In the genomic region with DNA sequence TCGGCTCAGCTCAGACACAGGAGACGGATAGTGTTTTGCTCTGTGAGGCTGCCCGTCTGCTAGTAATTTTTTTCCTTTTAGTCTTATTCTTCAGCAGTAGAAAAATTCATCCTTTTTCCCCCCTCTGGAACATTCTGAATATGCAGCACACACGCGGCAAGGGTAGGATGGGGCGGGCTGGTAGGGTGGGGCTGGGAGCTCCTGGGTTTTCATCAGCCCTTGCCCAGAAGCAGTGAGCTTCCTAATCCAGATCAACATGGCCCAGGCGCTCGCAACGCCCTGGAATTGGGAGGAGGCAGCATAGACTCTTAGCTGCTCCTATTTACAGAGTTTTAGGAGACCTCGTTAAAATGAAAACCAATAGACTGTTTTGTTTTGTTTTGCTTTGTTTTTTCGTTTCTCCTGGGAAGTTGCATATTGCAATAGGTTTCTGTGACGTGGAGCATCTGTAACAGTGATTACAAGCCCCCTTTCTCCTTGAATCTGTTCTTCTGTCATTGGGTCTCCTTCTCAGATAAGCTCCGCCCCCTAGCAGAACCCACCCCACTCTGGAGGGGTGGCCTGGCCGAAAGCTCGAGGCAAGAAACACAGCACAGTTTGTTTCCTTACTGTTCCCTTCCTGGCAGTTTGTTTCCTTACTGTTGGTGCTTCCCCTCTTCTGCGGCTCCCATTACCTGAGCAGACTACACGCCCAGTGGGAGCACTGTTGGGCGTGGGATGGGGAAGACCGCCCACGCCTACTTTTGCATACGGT, we compare ENCODE assay signal across 9 mouse cellular contexts. TPM values are rescaled to one million over a fixed set of nuclear protein-coding genes. Genes with fewer than 3 reads are reported as not detected.
DNase-seq lines count a peak whose midpoint lies in the region; ATAC-seq and TF ChIP-seq lines count a peak whose summit lies in the region.
"Had no signal": no experiment of that assay in that cellular context is flagged by ENCODE, and none has a peak within 500 bp of the region (broad histone marks: within the 10 kb centered on the region; RNA-seq: fewer than 3 reads in every experiment).

No protein-coding gene starts in this region.

- peak; percentile 78 for DNase-seq in kidney, postnatal 0 days (ENCODE audit: low spot score)
- DNase-seq in kidney, adult 9 months, result no peak
- no peak for DNase-seq in adrenal gland, postnatal 25 days
- DNase-seq: heart, postnatal 14 days had no signal

- TF ChIP-seq CTCF in kidney, postnatal 0 days (IDR thresholded peaks at IDR 0.05; ENCODE audit: low read depth), result no peak

- 0 out of 2 replicates have a peak overlapping the region, but pooled peaks have one; percentile 18 for H3K9ac ChIP-seq in kidney, postnatal 0 days (ENCODE audit: low read depth, low read length)
- 0 out of 2 replicates have a peak overlapping the region, but pooled peaks have one; percentile 4 for H3K9ac ChIP-seq in hindbrain, embryonic 16.5 days (ENCODE audit: low read depth, low read length)
- peak overlapping the region; percentile 43; the same call in 1 of the 2 replicates for H3K9ac ChIP-seq in midbrain, embryonic 16.5 days (ENCODE audit: low read depth, low read length)

- H3K36me3 ChIP-seq in kidney, postnatal 0 days (ENCODE audit: insufficient read depth, low read length), result no peaks in the 10 kb centered on the region
- H3K36me3 ChIP-seq in hindbrain, embryonic 16.5 days (ENCODE audit: control insufficient read depth, insufficient read depth, low read length), result no peaks in the 10 kb centered on the region
- H3K36me3 ChIP-seq in midbrain, embryonic 16.5 days (ENCODE audit: control insufficient read depth, insufficient read depth, low read length), result no peaks in the 10 kb centered on the region

- H3K9me3 ChIP-seq in kidney, postnatal 0 days (replicated peaks; ENCODE audit: low read length), result no peaks in the 10 kb centered on the region
- no peaks in the 10 kb centered on the region for H3K9me3 ChIP-seq in hindbrain, embryonic 16.5 days (ENCODE audit: control insufficient read depth, low read length)
- H3K9me3 ChIP-seq in midbrain, embryonic 16.5 days (replicated peaks; ENCODE audit: control insufficient read depth, low read length, poor library complexity, severe bottlenecking), result no peaks in the 10 kb centered on the region

- 0 out of 2 replicates have a peak, but pooled peaks have one; percentile 21 for ATAC-seq in kidney, postnatal 0 days (replicated peaks; ENCODE audit: low FRiP score, low read depth)
- peak; percentile 60 for ATAC-seq in hindbrain, embryonic 16.5 days
- ATAC-seq in midbrain, embryonic 16.5 days, result peak; percentile 52
- ATAC-seq in activated CD4-positive, CD25-positive, alpha-beta regulatory T cell, adult 4 months, result no peak
- no peak for ATAC-seq in monocyte, adult 5-6 weeks (replicated peaks; ENCODE audit: insufficient number of reproducible peaks, low FRiP score, low TSS enrichment, poor library complexity, severe bottlenecking)

- 37% methylated on average over 21 of the region's 21 CpGs for WGBS in kidney, postnatal 0 days
- 53% methylated on average over 21 of the region's 21 CpGs for WGBS in hindbrain, embryonic 16.5 days
- 54% methylated on average over 21 of the region's 21 CpGs for WGBS in midbrain, embryonic 16.5 days

- H3K27me3 ChIP-seq in kidney, postnatal 0 days (ENCODE audit: insufficient read depth, low read length), result no peaks in the 10 kb centered on the region
- H3K27me3 ChIP-seq in hindbrain, embryonic 16.5 days (replicated peaks; ENCODE audit: control insufficient read depth, insufficient read depth, low read length), result no peaks in the 10 kb centered on the region
- no peaks in the 10 kb centered on the region for H3K27me3 ChIP-seq in midbrain, embryonic 16.5 days (ENCODE audit: control insufficient read depth, insufficient read depth, low read depth, low read length)

- H3K27ac ChIP-seq in kidney, postnatal 0 days, result no peak overlapping the region
- no peak overlapping the region for H3K27ac ChIP-seq in brown adipose tissue, adult 24 weeks (replicated peaks; ENCODE audit: low read depth, low read length)
- H3K27ac ChIP-seq in hindbrain, embryonic 16.5 days (ENCODE audit: low read depth, low read length), result peak overlapping the region; percentile 36
- H3K27ac ChIP-seq in midbrain, embryonic 16.5 days (ENCODE audit: low read length), result peak overlapping the region; percentile 63

- H3K4me3 ChIP-seq in kidney, postnatal 0 days (replicated peaks; ENCODE audit: low read depth, low read length), result peak overlapping the region; percentile 14; the same call in 1 of the 2 replicates
- peak overlapping the region; percentile 8; the same call in 1 of the 2 replicates for H3K4me3 ChIP-seq in brown adipose tissue, adult 24 weeks (ENCODE audit: insufficient read depth, low read depth, low read length)
- H3K4me3 ChIP-seq in hindbrain, embryonic 16.5 days (ENCODE audit: low read length), result no peak overlapping the region
- H3K4me3 ChIP-seq in midbrain, embryonic 16.5 days (ENCODE audit: low read depth, low read length), result 0 out of 2 replicates have a peak overlapping the region, but pooled peaks have one; percentile 1

- no peaks in the 10 kb centered on the region for H3K4me1 ChIP-seq in kidney, postnatal 0 days (replicated peaks; ENCODE audit: insufficient read depth, low read length)
- no peaks in the 10 kb centered on the region for H3K4me1 ChIP-seq in brown adipose tissue, adult 24 weeks (ENCODE audit: control insufficient read depth, insufficient read depth, insufficient read length, low read length)
- H3K4me1 ChIP-seq in hindbrain, embryonic 16.5 days (ENCODE audit: control insufficient read depth, insufficient read depth, low read depth, low read length), result no peaks in the 10 kb centered on the region; the same call in 1 of the 2 replicates
- peaks cover 17% of the 10 kb centered on the region for H3K4me1 ChIP-seq in midbrain, embryonic 16.5 days (ENCODE audit: control insufficient read depth, insufficient read depth, low read length)

- H3K4me2 ChIP-seq in kidney, postnatal 0 days (ENCODE audit: low read length), result peak overlapping the region; percentile 51
- peak overlapping the region; percentile 25 for H3K4me2 ChIP-seq in hindbrain, embryonic 16.5 days (ENCODE audit: low read length)
- H3K4me2 ChIP-seq in midbrain, embryonic 16.5 days (ENCODE audit: low read length), result peak overlapping the region; percentile 42

RNA-seq across cellular contexts. Expression of a gene that starts 10.6 kb away (rescaled TPM):
- polyA plus RNA-seq in kidney, postnatal 0 days (2015; fragmentation: Nextera tagmentation; extraction: Ambion mirVana), result 0.40 and 0.43 TPM in 2 replicates
- not detected in 2 replicates for polyA plus RNA-seq in brown adipose tissue, adult 24 weeks (2012; ENCODE audit: insufficient read depth, insufficient read length, missing spikeins)
- 9.4 and 14.4 TPM in 2 replicates for polyA plus RNA-seq in hindbrain, embryonic 16.5 days (2015; fragmentation: Nextera tagmentation; extraction: Ambion mirVana)
- polyA plus RNA-seq in midbrain, embryonic 16.5 days (2015; fragmentation: Nextera tagmentation; extraction: Ambion mirVana), result 12.6 and 21.8 TPM in 2 replicates
- total RNA-seq in adrenal gland, postnatal 25 days (2021), result 0.43 TPM in 1 of 2 replicates, not detected in the other
- not detected for polyA plus RNA-seq in activated CD4-positive, CD25-positive, alpha-beta regulatory T cell, adult 4 months (2017; shearing (Covaris generic))
- total RNA-seq in monocyte, adult 5-6 weeks (2017), result not detected in 3 replicates
- total RNA-seq: heart, postnatal 14 days had no signal

RNA-seq across cellular contexts. Expression of a gene that starts 25.8 kb away (rescaled TPM):
- 28.3 and 28.4 TPM in 2 replicates for polyA plus RNA-seq in kidney, postnatal 0 days (2015; fragmentation: Nextera tagmentation; extraction: Ambion mirVana)
- 4.8 and 17.8 TPM in 2 replicates for polyA plus RNA-seq in brown adipose tissue, adult 24 weeks (2012; ENCODE audit: insufficient read depth, insufficient read length, missing spikeins)
- 21.9 and 22.3 TPM in 2 replicates for polyA plus RNA-seq in hindbrain, embryonic 16.5 days (2015; fragmentation: Nextera tagmentation; extraction: Ambion mirVana)
- polyA plus RNA-seq in midbrain, embryonic 16.5 days (2015; fragmentation: Nextera tagmentation; extraction: Ambion mirVana), result 21.3 and 24.6 TPM in 2 replicates
- total RNA-seq in adrenal gland, postnatal 25 days (2021), result 16.0 and 16.8 TPM in 2 replicates
- 10 to 100 TPM; 29.7 to 33.1 TPM for polyA plus RNA-seq in activated CD4-positive, CD25-positive, alpha-beta regulatory T cell, adult 4 months (2017; shearing (Covaris generic))
- total RNA-seq in monocyte, adult 5-6 weeks (2017), result 4.0 to 13.1 TPM (median 6.8 TPM) in 3 replicates

RNA-seq across cellular contexts. Expression of a gene that starts 25.9 kb away (rescaled TPM):
- polyA plus RNA-seq in kidney, postnatal 0 days (2015; fragmentation: Nextera tagmentation; extraction: Ambion mirVana), result 12.0 and 13.9 TPM in 2 replicates
- polyA plus RNA-seq in brown adipose tissue, adult 24 weeks (2012; ENCODE audit: insufficient read depth, insufficient read length, missing spikeins), result 6.1 and 6.6 TPM in 2 replicates
- 10.6 and 12.6 TPM in 2 replicates for polyA plus RNA-seq in hindbrain, embryonic 16.5 days (2015; fragmentation: Nextera tagmentation; extraction: Ambion mirVana)
- polyA plus RNA-seq in midbrain, embryonic 16.5 days (2015; fragmentation: Nextera tagmentation; extraction: Ambion mirVana), result 13.3 and 14.3 TPM in 2 replicates
- 17.4 and 23.8 TPM in 2 replicates for total RNA-seq in adrenal gland, postnatal 25 days (2021)
- 10 to 100 TPM; 15.7 to 19.3 TPM for polyA plus RNA-seq in activated CD4-positive, CD25-positive, alpha-beta regulatory T cell, adult 4 months (2017; shearing (Covaris generic))
- 3.4 to 11.4 TPM (median 4.5 TPM) in 3 replicates for total RNA-seq in monocyte, adult 5-6 weeks (2017)

Comparison
In these comparisons a context has a peak if more than half of its experiments do, and no peak if none do; other contexts are left out.
1. ATAC-seq: peak in kidney, postnatal 0 days (single experiment), hindbrain, embryonic 16.5 days (single experiment) and midbrain, embryonic 16.5 days (single experiment); none in activated CD4-positive, CD25-positive, alpha-beta regulatory T cell, adult 4 months (single experiment) and monocyte, adult 5-6 weeks (single experiment).
2. H3K27ac ChIP-seq: peak in hindbrain, embryonic 16.5 days (single experiment) and midbrain, embryonic 16.5 days (single experiment); none in kidney, postnatal 0 days (single experiment) and brown adipose tissue, adult 24 weeks (single experiment).
3. Peak in every context shown above with its lines, with median percentiles within 50 percentile points of each other: H3K4me2 ChIP-seq and H3K9ac ChIP-seq.